Mouse (Mus musculus) kidney, adult 8-10 months (tissue): ENCODE results near the gene Klrb1c.
"Not testable (repeated sequence)": the region's sequence is repeated elsewhere in the genome, so short reads cannot be mapped to it uniquely, and the experiment has no call there.

Experiments used
- DNase-seq, 2 experiments: peaks; one replicate each; pipeline ENCODE4 v3.0.0; 2022

Gene Klrb1c

GRCm38 (mm10) chr6:128789115-128789514, at the start of gene Klrb1c:
Klrb1c (minus strand) TSS chr6:128789215.
- DNase-seq, result no peak

- DNase-seq, result no peak
Observed at GRCm38 (mm10) chr6:128837454-128838341, 48.7 kb upstream of the Klrb1c start.

- no peak for DNase-seq
Observed at GRCm38 (mm10) chr6:128836955-128837334, 47.9 kb upstream of the Klrb1c start.

GRCm38 (mm10) chr6:128836191-128836954, 47.4 kb upstream of the Klrb1c start:
- DNase-seq, result no peak

GRCm38 (mm10) chr6:128835571-128835970, 46.6 kb upstream of the Klrb1c start:
- DNase-seq, result no peak

GRCm38 (mm10) chr6:128833046-128833445, 44.0 kb upstream of the Klrb1c start:
- no peak for DNase-seq

- DNase-seq, result no peak
Observed at GRCm38 (mm10) chr6:128829837-128830236, 40.8 kb upstream of the Klrb1c start.

- DNase-seq, result no peak
Observed at GRCm38 (mm10) chr6:128826781-128827180, 37.8 kb upstream of the Klrb1c start.

GRCm38 (mm10) chr6:128826132-128826531, 37.1 kb upstream of the Klrb1c start, which contains the start of the genes Gm44511 and Klrb1b:
Gm44511 (minus strand) TSS chr6:128826315.
Klrb1b (minus strand) TSS chr6:128826331.
- DNase-seq, result no peak

GRCm38 (mm10) chr6:128818083-128818802, 29.2 kb upstream of the Klrb1c start:
- DNase-seq, result no peak

- peak; percentile 35 to 57 for DNase-seq
Observed at GRCm38 (mm10) chr6:128808532-128808931, 19.5 kb upstream of the Klrb1c start.

GRCm38 (mm10) chr6:128807021-128807420, 18.0 kb upstream of the Klrb1c start:
- DNase-seq, result no peak

GRCm38 (mm10) chr6:128804823-128805640, 16.0 kb upstream of the Klrb1c start:
- peak; percentile 48 to 70 for DNase-seq

GRCm38 (mm10) chr6:128802999-128803857, 14.2 kb upstream of the Klrb1c start:
- peak; percentile 97 for DNase-seq

- peak in 1 of 2 experiments; percentile 15 for DNase-seq
Observed at GRCm38 (mm10) chr6:128802557-128802956, 13.5 kb upstream of the Klrb1c start.

GRCm38 (mm10) chr6:128800696-128801095, 11.7 kb upstream of the Klrb1c start:
- not testable (repeated sequence) for DNase-seq

- no peak for DNase-seq
Observed at GRCm38 (mm10) chr6:128799896-128800270, 10.9 kb upstream of the Klrb1c start.

GRCm38 (mm10) chr6:128799144-128799895, 10.3 kb upstream of the Klrb1c start:
- DNase-seq, result peak; percentile 86 to 90

- DNase-seq, result peak; percentile 67 to 86
Observed at GRCm38 (mm10) chr6:128798772-128799143, 9.7 kb upstream of the Klrb1c start.
